Mouse (Mus musculus): Measurements from ENCODE around the gene Mrvi1. TPM values are rescaled to one million over a fixed set of nuclear protein-coding genes. Genes with fewer than 3 reads are reported as not detected.

Mrvi1 gene
- polyA plus RNA-seq, 1 experiment, result not detected

- Histone ChIP-seq H3K27ac (ENCODE audit: insufficient read depth, low read depth, low read length) (no peak overlapping the region), H3K4me1 (ENCODE audit: control insufficient read depth, insufficient read depth, low read length) (peaks cover 2% of the 10 kb centered on the region; the same call in 1 of the 2 replicates), H3K4me3 (ENCODE audit: insufficient read depth, low read depth, low read length) (no peak overlapping the region)
- WGBS, result 79% methylated on average over 5 of the region's 5 CpGs
- TF ChIP-seq POLR2A (IDR thresholded peaks at IDR 0.05; ENCODE audit: insufficient read depth, low read depth, low read length) (no peak), CTCF (IDR thresholded peaks at IDR 0.05; ENCODE audit: insufficient read depth, low read depth, low read length) (no peak)
Observed at GRCm38 (mm10) chr7:110860129-110860528, 122.1 kb downstream of the Mrvi1 start.

GRCm38 (mm10) chr7:110855604-110856003, 126.7 kb downstream of the Mrvi1 start:
- no peak overlapping the region for H3K4me3 ChIP-seq (ENCODE audit: insufficient read depth, low read depth, low read length)
- no peak overlapping the region for H3K27ac ChIP-seq (ENCODE audit: insufficient read depth, low read depth, low read length)
- WGBS, result 87% methylated on average over 1 of the region's 1 CpGs
- peaks cover 9% of the 10 kb centered on the region for H3K4me1 ChIP-seq (ENCODE audit: control insufficient read depth, insufficient read depth, low read length)
- TF ChIP-seq POLR2A (IDR thresholded peaks at IDR 0.05; ENCODE audit: insufficient read depth, low read depth, low read length) (no peak), CTCF (IDR thresholded peaks at IDR 0.05; ENCODE audit: insufficient read depth, low read depth, low read length) (no peak)

- H3K27ac ChIP-seq (ENCODE audit: insufficient read depth, low read depth, low read length), result no peak overlapping the region
- H3K4me1 ChIP-seq (ENCODE audit: control insufficient read depth, insufficient read depth, low read length), result peaks cover 9% of the 10 kb centered on the region
- H3K4me3 ChIP-seq (ENCODE audit: insufficient read depth, low read depth, low read length), result no peak overlapping the region
- WGBS, result 55% methylated on average over 8 of the region's 8 CpGs
- TF ChIP-seq CTCF (IDR thresholded peaks at IDR 0.05; ENCODE audit: insufficient read depth, low read depth, low read length), result no peak
- TF ChIP-seq POLR2A (IDR thresholded peaks at IDR 0.05; ENCODE audit: insufficient read depth, low read depth, low read length), result no peak
Observed at GRCm38 (mm10) chr7:110854927-110855546, 127.2 kb downstream of the Mrvi1 start.

GRCm38 (mm10) chr7:110854519-110854918, 127.7 kb downstream of the Mrvi1 start:
- 41% methylated on average over 3 of the region's 3 CpGs for WGBS
- no peak for TF ChIP-seq POLR2A (IDR thresholded peaks at IDR 0.05; ENCODE audit: insufficient read depth, low read depth, low read length)
- TF ChIP-seq CTCF (IDR thresholded peaks at IDR 0.05; ENCODE audit: insufficient read depth, low read depth, low read length), result no peak
- Histone ChIP-seq H3K27ac (ENCODE audit: insufficient read depth, low read depth, low read length) (no peak overlapping the region), H3K4me1 (ENCODE audit: control insufficient read depth, insufficient read depth, low read length) (peaks cover 9% of the 10 kb centered on the region), H3K4me3 (ENCODE audit: insufficient read depth, low read depth, low read length) (no peak overlapping the region)

GRCm38 (mm10) chr7:110853611-110854010, 128.7 kb downstream of the Mrvi1 start:
- Histone ChIP-seq H3K27ac (ENCODE audit: insufficient read depth, low read depth, low read length) (no peak overlapping the region), H3K4me3 (ENCODE audit: insufficient read depth, low read depth, low read length) (no peak overlapping the region), H3K4me1 (ENCODE audit: control insufficient read depth, insufficient read depth, low read length) (peaks cover 9% of the 10 kb centered on the region)
- WGBS, result 56% methylated on average over 10 of the region's 10 CpGs
- TF ChIP-seq POLR2A (IDR thresholded peaks at IDR 0.05; ENCODE audit: insufficient read depth, low read depth, low read length), result no peak
- TF ChIP-seq CTCF (IDR thresholded peaks at IDR 0.05; ENCODE audit: insufficient read depth, low read depth, low read length), result no peak

GRCm38 (mm10) chr7:110851541-110852203, 130.6 kb downstream of the Mrvi1 start:
- WGBS, result 81% methylated on average over 7 of the region's 7 CpGs
- Histone ChIP-seq H3K27ac (ENCODE audit: insufficient read depth, low read depth, low read length) (no peak overlapping the region), H3K4me3 (ENCODE audit: insufficient read depth, low read depth, low read length) (no peak overlapping the region), H3K4me1 (ENCODE audit: control insufficient read depth, insufficient read depth, low read length) (peaks cover 9% of the 10 kb centered on the region)
- TF ChIP-seq POLR2A (IDR thresholded peaks at IDR 0.05; ENCODE audit: insufficient read depth, low read depth, low read length) (no peak), CTCF (IDR thresholded peaks at IDR 0.05; ENCODE audit: insufficient read depth, low read depth, low read length) (no peak)

- H3K4me3 ChIP-seq (ENCODE audit: insufficient read depth, low read depth, low read length), result no peak overlapping the region
- 97% methylated on average over 1 of the region's 1 CpGs for WGBS
- 0 out of 2 replicates have a peak, but pooled peaks cover under 1% of the 10 kb centered on the region for H3K4me1 ChIP-seq (ENCODE audit: control insufficient read depth, insufficient read depth, low read length)
- no peak overlapping the region for H3K27ac ChIP-seq (ENCODE audit: insufficient read depth, low read depth, low read length)
- no peak for TF ChIP-seq POLR2A (IDR thresholded peaks at IDR 0.05; ENCODE audit: insufficient read depth, low read depth, low read length)
- TF ChIP-seq CTCF (IDR thresholded peaks at IDR 0.05; ENCODE audit: insufficient read depth, low read depth, low read length), result no peak
Observed at GRCm38 (mm10) chr7:110848371-110848770, 133.9 kb downstream of the Mrvi1 start.

- no peak for TF ChIP-seq POLR2A (IDR thresholded peaks at IDR 0.05; ENCODE audit: insufficient read depth, low read depth, low read length)
- TF ChIP-seq CTCF (IDR thresholded peaks at IDR 0.05; ENCODE audit: insufficient read depth, low read depth, low read length), result no peak
- 93% methylated on average over 2 of the region's 2 CpGs for WGBS
- Histone ChIP-seq H3K4me1 (ENCODE audit: control insufficient read depth, insufficient read depth, low read length) (0 out of 2 replicates have a peak, but pooled peaks cover 2% of the 10 kb centered on the region), H3K27ac (ENCODE audit: insufficient read depth, low read depth, low read length) (no peak overlapping the region), H3K4me3 (ENCODE audit: insufficient read depth, low read depth, low read length) (no peak overlapping the region)
Observed at GRCm38 (mm10) chr7:110847321-110847720, 134.9 kb downstream of the Mrvi1 start.

Data from olfactory bulb, adult 2 months (tissue).